Mouse (Mus musculus) bone marrow, adult 2 months (tissue): ENCODE measurements around the gene Lactb.

Source experiments
- CTCF ChIP-seq: fragments of 200-500 bp; IDR thresholded peaks from 2 replicates; pipeline ENCODE4 v1.5.1; 2011; ENCODE audit warnings: low read length, control low read depth; ENCODE audit not compliant: control insufficient read depth, insufficient read depth
- POLR2A ChIP-seq: fragments of 200-500 bp; IDR thresholded peaks from 2 replicates; pipeline ENCODE4 v1.6.1; 2011; ENCODE audit warnings: low read depth, mild to moderate bottlenecking, control low read depth, low read length, borderline replicate concordance; ENCODE audit not compliant: control insufficient read depth

- TF ChIP-seq POLR2A: no peak
- no peak for TF ChIP-seq CTCF
Observed at GRCm38 (mm10) chr9:67008781-67009180, 33.5 kb upstream of the Lactb start.
